Mouse (Mus musculus) cerebellum, adult 9-10 months (tissue): ENCODE results near the gene Pef1.

Experiments
- DNase-seq: peaks from one replicate; pipeline ENCODE4 v3.0.0; 2022

The Pef1 gene

GRCm38 (mm10) chr4:130140992-130141402 is 38.6 kb downstream of the Pef1 start:
- DNase-seq, result no peak

GRCm38 (mm10) chr4:130141786-130142185 is 39.4 kb downstream of the Pef1 start:
- DNase-seq, result no peak

- DNase-seq, result no peak
Observed at GRCm38 (mm10) chr4:130148405-130148804, 46.0 kb downstream of the Pef1 start.

GRCm38 (mm10) chr4:130154250-130154649 is 51.9 kb downstream of the Pef1 start:
- DNase-seq, result no peak

- DNase-seq, result no peak
Observed at GRCm38 (mm10) chr4:130156812-130157371, 54.5 kb downstream of the Pef1 start.

- no peak for DNase-seq
Observed at GRCm38 (mm10) chr4:130161349-130161748, 59.0 kb downstream of the Pef1 start.

GRCm38 (mm10) chr4:130163391-130163861 is 61.1 kb downstream of the Pef1 start:
- DNase-seq, result no peak

- DNase-seq, result no peak
Observed at GRCm38 (mm10) chr4:130164121-130164520, 61.8 kb downstream of the Pef1 start.

- no peak for DNase-seq
Observed at GRCm38 (mm10) chr4:130166061-130166460, 63.7 kb downstream of the Pef1 start.

- no peak for DNase-seq
Observed at GRCm38 (mm10) chr4:130166592-130166991, 64.2 kb downstream of the Pef1 start.

GRCm38 (mm10) chr4:130167321-130167720 is 65.0 kb downstream of the Pef1 start:
- DNase-seq, result no peak

- no peak for DNase-seq
Observed at GRCm38 (mm10) chr4:130167814-130168213, 65.5 kb downstream of the Pef1 start.

- no peak for DNase-seq
Observed at GRCm38 (mm10) chr4:130168280-130169183, 66.2 kb downstream of the Pef1 start.

- DNase-seq, result no peak
Observed at GRCm38 (mm10) chr4:130169411-130169971, 67.1 kb downstream of the Pef1 start.

- no peak for DNase-seq
Observed at GRCm38 (mm10) chr4:130170362-130170761, 68.0 kb downstream of the Pef1 start.

- DNase-seq, result no peak
Observed at GRCm38 (mm10) chr4:130171951-130172765, 69.8 kb downstream of the Pef1 start.

- DNase-seq, result no peak
Observed at GRCm38 (mm10) chr4:130173060-130173822, 70.9 kb downstream of the Pef1 start.

GRCm38 (mm10) chr4:130173911-130174311 is 71.6 kb downstream of the Pef1 start:
- peak; percentile 17 for DNase-seq

- DNase-seq, result no peak
Observed at GRCm38 (mm10) chr4:130174335-130175031, 72.1 kb downstream of the Pef1 start.

GRCm38 (mm10) chr4:130175072-130175711 is 72.8 kb downstream of the Pef1 start, which contains the start of gene Tinagl1:
Tinagl1 (minus strand) TSS chr4:130175122.
- DNase-seq, result no peak
